In the genomic region with DNA sequence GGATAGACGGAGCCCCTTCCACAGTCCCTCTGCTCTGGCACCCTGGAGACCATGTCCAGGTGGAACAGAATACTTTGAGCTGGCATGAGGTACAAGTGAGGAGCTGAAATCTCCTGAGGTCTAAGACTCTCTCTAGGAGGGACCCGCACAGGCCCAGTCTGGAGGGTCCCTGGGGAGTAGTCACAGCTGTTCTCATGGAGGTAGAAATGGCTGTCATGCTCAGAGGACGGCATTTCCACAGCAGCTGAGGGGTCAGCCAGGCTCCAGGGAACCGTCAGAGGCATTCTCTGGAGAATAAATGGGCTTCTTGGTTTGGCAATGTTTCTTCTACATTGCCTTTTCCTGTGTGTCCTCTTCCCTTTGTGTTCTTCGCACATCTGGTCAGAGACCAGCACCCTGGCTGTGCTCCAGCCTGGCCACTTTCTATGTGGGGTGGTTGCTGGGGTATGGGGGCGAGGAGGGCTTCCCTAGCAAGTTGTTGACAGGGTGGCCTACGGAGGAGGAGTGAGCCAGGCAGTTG, we compare ENCODE assay signal across 26 mouse cellular contexts. TPM values are rescaled to one million over a fixed set of nuclear protein-coding genes. Genes with fewer than 3 reads are reported as not detected.
A peak's percentile ranks its signal among the peaks of the same experiment; 100 is the strongest.
DNase-seq lines count a peak whose midpoint lies in the region; ATAC-seq and TF ChIP-seq lines count a peak whose summit lies in the region.
"Had no signal": no experiment of that assay in that cellular context is flagged by ENCODE, and none has a peak within 500 bp of the region (broad histone marks: within the 10 kb centered on the region; RNA-seq: fewer than 3 reads in every experiment).

No protein-coding gene starts in this region.

- no peak overlapping the region for H3K27ac ChIP-seq in embryonic facial prominence, embryonic 13.5 days
- no peak overlapping the region for H3K27ac ChIP-seq in embryonic facial prominence, embryonic 10.5 days (replicated peaks)
- H3K27ac ChIP-seq in lung, embryonic 15.5 days = no peak overlapping the region
- H3K27ac ChIP-seq: embryonic facial prominence, embryonic 12.5 days; forebrain, embryonic 10.5 days; forebrain, embryonic 13.5 days; gastrocnemius, adult 2 months; heart, embryonic 10.5 days; heart, embryonic 13.5 days; hindbrain, embryonic 14.5 days; hindbrain, postnatal 0 days had no signal

- H3K27me3 ChIP-seq in embryonic facial prominence, embryonic 13.5 days = no peaks in the 10 kb centered on the region
- no peaks in the 10 kb centered on the region for H3K27me3 ChIP-seq in embryonic facial prominence, embryonic 10.5 days (replicated peaks; ENCODE audit: low read depth, poor library complexity, severe bottlenecking)
- no peaks in the 10 kb centered on the region for H3K27me3 ChIP-seq in lung, embryonic 15.5 days
- H3K27me3 ChIP-seq: embryonic facial prominence, embryonic 12.5 days; forebrain, embryonic 13.5 days; heart, embryonic 13.5 days had no signal

- no peak for DNase-seq in embryonic facial prominence, embryonic 10.5 days (ENCODE audit: low spot score)
- no peak for DNase-seq in lung, postnatal 36 days
- DNase-seq in lung, postnatal 10 days = peak; percentile 20
- DNase-seq in lung, adult 2 months = no peak
- DNase-seq: adrenal gland, postnatal 10 days; adrenal gland, postnatal 36 days; cerebellum, adult 18-20 months; cerebellum, adult 9-10 months; cerebellum, postnatal 14 days; gastrocnemius, adult 2 months; gastrocnemius, postnatal 14 days; heart, adult 18-20 months; heart, postnatal 14 days; heart, postnatal 4 days had no signal

- TF ChIP-seq POLR2A in lung, adult 2 months (IDR thresholded peaks at IDR 0.05; ENCODE audit: borderline replicate concordance, extremely low read depth, low read depth, low read length) = no peak

- peak; percentile 37; the same call in 1 of the 2 replicates for ATAC-seq in embryonic facial prominence, embryonic 13.5 days (ENCODE audit: insufficient number of reproducible peaks, insufficient read depth, low FRiP score, low TSS enrichment, low read depth)
- peak; percentile 72 for ATAC-seq in lung, embryonic 15.5 days (ENCODE audit: borderline replicate concordance, extremely low read depth, low FRiP score, low TSS enrichment)
- ATAC-seq: activated CD4-positive, CD25-positive, alpha-beta regulatory T cell, adult 4 months; forebrain, embryonic 13.5 days; forebrain, embryonic 16.5 days; hindbrain, postnatal 0 days; inflammation-experienced regulatory T-cells, adult 6 months had no signal

- no peak overlapping the region for H3K4me2 ChIP-seq in embryonic facial prominence, embryonic 13.5 days
- H3K4me2 ChIP-seq in lung, embryonic 15.5 days = no peak overlapping the region
- H3K4me2 ChIP-seq: embryonic facial prominence, embryonic 12.5 days; forebrain, embryonic 13.5 days; heart, embryonic 13.5 days; hindbrain, embryonic 14.5 days had no signal

- H3K9me3 ChIP-seq in embryonic facial prominence, embryonic 13.5 days = peaks cover 4% of the 10 kb centered on the region; the same call in 1 of the 2 replicates
- no peaks in the 10 kb centered on the region for H3K9me3 ChIP-seq in embryonic facial prominence, embryonic 10.5 days
- no peaks in the 10 kb centered on the region for H3K9me3 ChIP-seq in lung, embryonic 15.5 days
- H3K9me3 ChIP-seq: embryonic facial prominence, embryonic 12.5 days; forebrain, embryonic 10.5 days; heart, embryonic 10.5 days had no signal

- no peak for TF ChIP-seq CTCF in lung, adult 2 months (IDR thresholded peaks at IDR 0.05; ENCODE audit: insufficient read depth, low read length)

- no peaks in the 10 kb centered on the region; the same call in 1 of the 2 replicates for H3K36me3 ChIP-seq in embryonic facial prominence, embryonic 13.5 days
- H3K36me3 ChIP-seq in embryonic facial prominence, embryonic 10.5 days (replicated peaks) = no peaks in the 10 kb centered on the region
- H3K36me3 ChIP-seq in lung, embryonic 15.5 days = no peaks in the 10 kb centered on the region
- H3K36me3 ChIP-seq: embryonic facial prominence, embryonic 12.5 days; forebrain, embryonic 10.5 days; heart, embryonic 10.5 days; heart, embryonic 13.5 days had no signal

- no peak overlapping the region for H3K9ac ChIP-seq in embryonic facial prominence, embryonic 13.5 days
- no peak overlapping the region for H3K9ac ChIP-seq in lung, embryonic 15.5 days
- H3K9ac ChIP-seq: embryonic facial prominence, embryonic 12.5 days; forebrain, embryonic 13.5 days; heart, embryonic 13.5 days; hindbrain, embryonic 14.5 days had no signal

- H3K4me3 ChIP-seq in embryonic facial prominence, embryonic 13.5 days = no peak overlapping the region
- H3K4me3 ChIP-seq in embryonic facial prominence, embryonic 10.5 days = no peak overlapping the region
- H3K4me3 ChIP-seq in lung, embryonic 15.5 days = no peak overlapping the region
- no peak overlapping the region for H3K4me3 ChIP-seq in lung, adult 2 months (replicated peaks; ENCODE audit: extremely low read depth, low read depth, low read length)
- H3K4me3 ChIP-seq: embryonic facial prominence, embryonic 12.5 days; forebrain, embryonic 10.5 days; forebrain, embryonic 13.5 days; gastrocnemius, adult 2 months; heart, embryonic 10.5 days; heart, embryonic 13.5 days had no signal

- whole genome bisulfite sequencing in embryonic facial prominence, embryonic 13.5 days = 78% methylated on average over 7 of the region's 7 CpGs
- 82% methylated on average over 7 of the region's 7 CpGs for WGBS in embryonic facial prominence, embryonic 10.5 days
- WGBS in lung, embryonic 15.5 days = 44% methylated on average over 7 of the region's 7 CpGs
- 59% methylated on average over 7 of the region's 7 CpGs for WGBS in lung, adult 2 months

- H3K4me1 ChIP-seq in embryonic facial prominence, embryonic 13.5 days = no peaks in the 10 kb centered on the region
- H3K4me1 ChIP-seq in embryonic facial prominence, embryonic 10.5 days = no peaks in the 10 kb centered on the region
- H3K4me1 ChIP-seq in lung, embryonic 15.5 days = peaks cover 3% of the 10 kb centered on the region; the same call in 1 of the 2 replicates
- H3K4me1 ChIP-seq in lung, adult 2 months (ENCODE audit: control insufficient read depth, insufficient read depth, low read length) = no peaks in the 10 kb centered on the region
- H3K4me1 ChIP-seq: embryonic facial prominence, embryonic 12.5 days; forebrain, embryonic 10.5 days; forebrain, embryonic 13.5 days; heart, embryonic 13.5 days had no signal

RNA-seq across cellular contexts. Expression of gene Scand1, which starts 19.0 kb away (rescaled TPM):
- polyA plus RNA-seq in embryonic facial prominence, embryonic 13.5 days (2015; fragmentation: Nextera tagmentation; extraction: Ambion mirVana) = 70.4 and 88.4 TPM in 2 replicates
- 54.9 and 60.2 TPM in 2 replicates for polyA plus RNA-seq in embryonic facial prominence, embryonic 10.5 days (2016; fragmentation: Nextera tagmentation; extraction: Ambion mirVana)
- 64.7 and 68.5 TPM in 2 replicates for polyA plus RNA-seq in lung, embryonic 15.5 days (2015; fragmentation: Nextera tagmentation; extraction: Ambion mirVana)
- polyA plus RNA-seq in lung, adult 2 months (2012; rRNA removed) = 157 and 282 TPM in 2 replicates

RNA-seq across cellular contexts. Expression of gene Cnbd2, which starts 19.4 kb away (rescaled TPM):
- polyA plus RNA-seq in embryonic facial prominence, embryonic 13.5 days (2015; fragmentation: Nextera tagmentation; extraction: Ambion mirVana) = 5.0 and 5.2 TPM in 2 replicates
- 2.8 and 3.3 TPM in 2 replicates for polyA plus RNA-seq in embryonic facial prominence, embryonic 10.5 days (2016; fragmentation: Nextera tagmentation; extraction: Ambion mirVana)
- 3.7 and 4.0 TPM in 2 replicates for polyA plus RNA-seq in lung, embryonic 15.5 days (2015; fragmentation: Nextera tagmentation; extraction: Ambion mirVana)
- polyA plus RNA-seq in lung, adult 2 months (2012; rRNA removed) = 0.96 and 1.2 TPM in 2 replicates
